Mouse (Mus musculus): ENCODE measurements around the gene Vmn1r194.

GRCm38 (mm10) chr13:22243915-22244314 is at the start of gene Vmn1r194:
- TF ChIP-seq GATA1 (IDR thresholded peaks at IDR 0.05; ENCODE audit: low read depth, low read length): no peak
- TF ChIP-seq CTCF (IDR thresholded peaks at IDR 0.05 in 2 of 3, conservative IDR thresholded peaks at IDR 0.05 in 1 of 3; ENCODE audit: control insufficient read depth in 1 of 3, insufficient read depth in 1 of 3, low read depth in 2 of 3, low read length in 3 of 3, poor library complexity in 1 of 3, severe bottlenecking in 1 of 3): no peak
- no peak for TF ChIP-seq TAL1 (IDR thresholded peaks at IDR 0.05; ENCODE audit: low read length)
- TF ChIP-seq HCFC1 (IDR thresholded peaks at IDR 0.05; ENCODE audit: low read depth, low read length): no peak
- TF ChIP-seq POLR2A (IDR thresholded peaks at IDR 0.05; ENCODE audit: control insufficient read depth in 1 of 2, insufficient read depth in 1 of 2, low read depth in 1 of 2, low read length in 2 of 2, poor library complexity in 1 of 2): no peak
- TF ChIP-seq CHD1 (IDR thresholded peaks at IDR 0.05; ENCODE audit: low read depth, low read length): no peak
- TF ChIP-seq MAZ (IDR thresholded peaks at IDR 0.05; ENCODE audit: low read depth, low read length): no peak
- no peak for TF ChIP-seq SIN3A (IDR thresholded peaks at IDR 0.05; ENCODE audit: low read length)
